Mouse (Mus musculus): ENCODE measurements around the gene 2410004P03Rik. TPM values are rescaled to one million over a fixed set of nuclear protein-coding genes. Genes with fewer than 3 reads are reported as not detected.
"Not testable (repeated sequence)": the region's sequence is repeated elsewhere in the genome, so short reads cannot be mapped to it uniquely, and the experiment has no call there.

Gene 2410004P03Rik
- polyA plus RNA-seq, 1 experiment: 0.04 TPM

GRCm38 (mm10) chr12:17032694-17033463 is 21.4 kb upstream of the 2410004P03Rik start:
- Histone ChIP-seq H3K27me3 (ENCODE audit: control insufficient read depth, insufficient read depth, insufficient read length) (no peaks in the 10 kb centered on the region), H3K79me2 (ENCODE audit: control insufficient read depth, insufficient read depth) (no peaks in the 10 kb centered on the region), H3K4me2 (ENCODE audit: low read depth) (peak overlapping the region; percentile 79), H3K4me3 (peak overlapping the region; percentile 14), H3ac (ENCODE audit: control insufficient read depth, insufficient read length) (no peak overlapping the region), H3K36me3 (ENCODE audit: control insufficient read depth, insufficient read depth) (no peaks in the 10 kb centered on the region)
- TF ChIP-seq MYOG (IDR thresholded peaks at IDR 0.05; ENCODE audit: control insufficient read depth in 1 of 3, insufficient read depth in 1 of 3, insufficient read length in 2 of 3, low read depth in 2 of 3) (no peak), REST (IDR thresholded peaks at IDR 0.05; ENCODE audit: insufficient read depth, insufficient read length) (no peak), TCF12 (IDR thresholded peaks at IDR 0.05; ENCODE audit: insufficient read depth, poor library complexity, severe bottlenecking) (no peak), USF1 (IDR thresholded peaks at IDR 0.05; ENCODE audit: low read depth) (no peak), MAX (IDR thresholded peaks at IDR 0.05; ENCODE audit: low read depth) (no peak), SRF (IDR thresholded peaks at IDR 0.05; ENCODE audit: control insufficient read depth, insufficient read length, low read depth) (no peak), POLR2AphosphoS2 (IDR thresholded peaks at IDR 0.05; ENCODE audit: insufficient read length, low read depth) (no peak), TCF3 (IDR thresholded peaks at IDR 0.05; ENCODE audit: insufficient read length, low read depth) (no peak), POLR2A (IDR thresholded peaks at IDR 0.05; ENCODE audit: insufficient read length, low read depth) (no peak), MYOD1 (IDR thresholded peaks at IDR 0.05; ENCODE audit: control insufficient read depth in 1 of 3, insufficient read length in 2 of 3, low read depth in 2 of 3) (no peak), CEBPB (IDR thresholded peaks at IDR 0.05; ENCODE audit: insufficient read depth, poor library complexity, severe bottlenecking) (no peak), E2F4 (IDR thresholded peaks at IDR 0.05; ENCODE audit: insufficient read depth) (no peak)

GRCm38 (mm10) chr12:17024554-17025110 is 13.1 kb upstream of the 2410004P03Rik start:
- Histone ChIP-seq H3ac (ENCODE audit: control insufficient read depth, insufficient read length) (no peak overlapping the region), H3K79me2 (ENCODE audit: control insufficient read depth, insufficient read depth) (no peaks in the 10 kb centered on the region), H3K36me3 (ENCODE audit: control insufficient read depth, insufficient read depth) (no peaks in the 10 kb centered on the region), H3K4me2 (ENCODE audit: low read depth) (no peak overlapping the region), H3K4me3 (no peak overlapping the region), H3K27me3 (ENCODE audit: control insufficient read depth, insufficient read depth, insufficient read length) (no peaks in the 10 kb centered on the region)
- TF ChIP-seq SRF (IDR thresholded peaks at IDR 0.05; ENCODE audit: control insufficient read depth, insufficient read length, low read depth) (no peak), MYOD1 (IDR thresholded peaks at IDR 0.05; ENCODE audit: control insufficient read depth in 1 of 3, insufficient read length in 2 of 3, low read depth in 2 of 3) (no peak), MYOG (IDR thresholded peaks at IDR 0.05; ENCODE audit: control insufficient read depth in 1 of 3, insufficient read depth in 1 of 3, insufficient read length in 2 of 3, low read depth in 2 of 3) (no peak), MAX (IDR thresholded peaks at IDR 0.05; ENCODE audit: low read depth) (no peak), POLR2AphosphoS2 (IDR thresholded peaks at IDR 0.05; ENCODE audit: insufficient read length, low read depth) (no peak), POLR2A (IDR thresholded peaks at IDR 0.05; ENCODE audit: insufficient read length, low read depth) (no peak), E2F4 (IDR thresholded peaks at IDR 0.05; ENCODE audit: insufficient read depth) (no peak), CEBPB (IDR thresholded peaks at IDR 0.05; ENCODE audit: insufficient read depth, poor library complexity, severe bottlenecking) (no peak), TCF3 (IDR thresholded peaks at IDR 0.05; ENCODE audit: insufficient read length, low read depth) (no peak), USF1 (IDR thresholded peaks at IDR 0.05; ENCODE audit: low read depth) (no peak), TCF12 (IDR thresholded peaks at IDR 0.05; ENCODE audit: insufficient read depth, poor library complexity, severe bottlenecking) (no peak), REST (IDR thresholded peaks at IDR 0.05; ENCODE audit: insufficient read depth, insufficient read length) (no peak)

- Histone ChIP-seq H3K4me2 (ENCODE audit: low read depth) (no peak overlapping the region), H3K4me3 (no peak overlapping the region), H3K36me3 (ENCODE audit: control insufficient read depth, insufficient read depth) (no peaks in the 10 kb centered on the region), H3K79me2 (ENCODE audit: control insufficient read depth, insufficient read depth) (no peaks in the 10 kb centered on the region), H3K27me3 (ENCODE audit: control insufficient read depth, insufficient read depth, insufficient read length) (no peaks in the 10 kb centered on the region), H3ac (ENCODE audit: control insufficient read depth, insufficient read length) (no peak overlapping the region)
- TF ChIP-seq MYOG (IDR thresholded peaks at IDR 0.05; ENCODE audit: control insufficient read depth in 1 of 3, insufficient read depth in 1 of 3, insufficient read length in 2 of 3, low read depth in 2 of 3) (no peak), POLR2AphosphoS2 (IDR thresholded peaks at IDR 0.05; ENCODE audit: insufficient read length, low read depth) (no peak), MAX (IDR thresholded peaks at IDR 0.05; ENCODE audit: low read depth) (no peak), POLR2A (IDR thresholded peaks at IDR 0.05; ENCODE audit: insufficient read length, low read depth) (no peak), E2F4 (IDR thresholded peaks at IDR 0.05; ENCODE audit: insufficient read depth) (no peak), MYOD1 (IDR thresholded peaks at IDR 0.05; ENCODE audit: control insufficient read depth in 1 of 3, insufficient read length in 2 of 3, low read depth in 2 of 3) (no peak), SRF (IDR thresholded peaks at IDR 0.05; ENCODE audit: control insufficient read depth, insufficient read length, low read depth) (no peak), CEBPB (IDR thresholded peaks at IDR 0.05; ENCODE audit: insufficient read depth, poor library complexity, severe bottlenecking) (no peak)
These were observed 10.6 kb upstream of the 2410004P03Rik start for GRCm38 (mm10) chr12:17022145-17022544.

GRCm38 (mm10) chr12:17021125-17021524 is 9.6 kb upstream of the 2410004P03Rik start:
- not testable (repeated sequence) for H3K79me2 ChIP-seq (ENCODE audit: control insufficient read depth, insufficient read depth); H3K36me3 ChIP-seq (ENCODE audit: control insufficient read depth, insufficient read depth); H3K4me3 ChIP-seq; H3K27me3 ChIP-seq (ENCODE audit: control insufficient read depth, insufficient read depth, insufficient read length); H3ac ChIP-seq (ENCODE audit: control insufficient read depth, insufficient read length); H3K4me2 ChIP-seq (ENCODE audit: low read depth)

- Histone ChIP-seq H3K36me3 (ENCODE audit: control insufficient read depth, insufficient read depth) (no peaks in the 10 kb centered on the region), H3K4me2 (ENCODE audit: low read depth) (no peak overlapping the region), H3K79me2 (ENCODE audit: control insufficient read depth, insufficient read depth) (no peaks in the 10 kb centered on the region), H3K27me3 (ENCODE audit: control insufficient read depth, insufficient read depth, insufficient read length) (no peaks in the 10 kb centered on the region), H3ac (ENCODE audit: control insufficient read depth, insufficient read length) (no peak overlapping the region), H3K4me3 (no peak overlapping the region)
- TF ChIP-seq SRF (IDR thresholded peaks at IDR 0.05; ENCODE audit: control insufficient read depth, insufficient read length, low read depth) (no peak), POLR2AphosphoS2 (IDR thresholded peaks at IDR 0.05; ENCODE audit: insufficient read length, low read depth) (no peak), TCF3 (IDR thresholded peaks at IDR 0.05; ENCODE audit: insufficient read length, low read depth) (no peak), MAX (IDR thresholded peaks at IDR 0.05; ENCODE audit: low read depth) (no peak), MYOG (IDR thresholded peaks at IDR 0.05; ENCODE audit: control insufficient read depth in 1 of 3, insufficient read depth in 1 of 3, insufficient read length in 2 of 3, low read depth in 2 of 3) (no peak), E2F4 (IDR thresholded peaks at IDR 0.05; ENCODE audit: insufficient read depth) (no peak), USF1 (IDR thresholded peaks at IDR 0.05; ENCODE audit: low read depth) (no peak), CEBPB (IDR thresholded peaks at IDR 0.05; ENCODE audit: insufficient read depth, poor library complexity, severe bottlenecking) (no peak), REST (IDR thresholded peaks at IDR 0.05; ENCODE audit: insufficient read depth, insufficient read length) (no peak), MYOD1 (IDR thresholded peaks at IDR 0.05; ENCODE audit: control insufficient read depth in 1 of 3, insufficient read length in 2 of 3, low read depth in 2 of 3) (no peak), TCF12 (IDR thresholded peaks at IDR 0.05; ENCODE audit: insufficient read depth, poor library complexity, severe bottlenecking) (no peak), POLR2A (IDR thresholded peaks at IDR 0.05; ENCODE audit: insufficient read length, low read depth) (no peak)
These were observed 6.9 kb upstream of the 2410004P03Rik start for GRCm38 (mm10) chr12:17018468-17018867.
